Mouse (Mus musculus): ENCODE data around the gene Zyg11b.
A peak's percentile ranks its signal among the peaks of the same experiment; 100 is the strongest.

Zyg11b gene

DNA sequence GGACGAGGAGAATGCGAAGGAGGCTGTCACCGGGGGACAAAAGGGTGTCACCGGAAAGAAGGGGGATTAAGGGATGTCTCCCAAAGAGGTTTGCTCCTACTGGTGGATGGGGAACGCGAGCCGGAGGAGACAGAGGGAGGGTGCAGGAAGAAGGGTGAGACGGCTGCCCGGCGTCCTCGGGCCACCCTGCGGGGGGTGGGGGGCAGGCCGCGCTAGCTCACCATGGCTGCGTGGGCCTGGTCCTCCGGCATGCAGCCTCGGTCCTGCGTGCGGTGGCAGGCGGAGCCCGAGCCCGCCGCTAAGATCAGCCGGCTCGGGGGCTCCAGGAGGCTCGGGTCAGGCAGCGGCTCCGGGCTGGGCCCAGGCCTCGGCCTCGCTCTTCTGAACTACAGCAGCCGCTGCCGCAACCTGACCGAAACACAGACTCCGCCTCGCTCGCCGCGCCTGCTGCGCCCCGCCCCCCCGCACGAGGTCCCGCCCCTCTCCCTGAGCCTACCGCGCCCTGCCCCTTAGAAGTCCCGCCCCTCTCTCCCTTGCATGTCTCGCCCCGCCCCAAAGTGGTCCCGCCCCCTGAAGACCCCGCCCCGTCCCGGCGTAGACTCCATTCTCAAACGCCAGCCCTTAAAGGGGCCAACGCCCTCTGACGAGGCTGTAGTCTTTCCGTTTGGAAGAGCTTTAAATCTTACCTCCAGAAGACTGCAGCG, at the start of gene Zyg11b:
TSS of gene Zyg11b (minus strand) at position 427 of the 704 bp plus-strand sequence.
- peak; percentile 94 to 95 for DNase-seq

GRCm38 (mm10) chr4:108349836-108350547, 49.1 kb upstream of the Zyg11b start:
- DNase-seq = no peak

- DNase-seq = no peak
Measured at GRCm38 (mm10) chr4:108349064-108349463, 48.2 kb upstream of the Zyg11b start.

GRCm38 (mm10) chr4:108348256-108348875, 47.5 kb upstream of the Zyg11b start:
- no peak for DNase-seq

DNA sequence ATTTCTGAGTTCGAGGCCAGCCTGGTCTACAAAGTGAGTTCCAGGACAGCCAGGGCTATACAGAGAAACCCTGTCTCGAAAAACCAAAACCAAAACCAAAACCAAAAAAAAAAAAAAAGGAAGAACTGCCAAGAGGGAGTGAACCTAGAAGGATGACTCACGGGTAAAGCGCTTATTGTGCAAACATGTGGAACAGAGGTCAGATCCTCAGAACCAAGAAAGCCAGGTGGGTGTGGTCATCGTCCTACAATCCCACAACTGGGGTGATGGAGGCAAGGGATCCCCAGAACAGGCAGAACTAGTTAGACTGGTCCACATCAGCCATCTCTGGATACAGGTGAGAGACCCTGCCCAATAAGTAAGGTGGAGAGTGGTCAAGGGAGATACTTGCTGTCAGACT, 46.2 kb upstream of the Zyg11b start:
- DNase-seq = no peak

DNA sequence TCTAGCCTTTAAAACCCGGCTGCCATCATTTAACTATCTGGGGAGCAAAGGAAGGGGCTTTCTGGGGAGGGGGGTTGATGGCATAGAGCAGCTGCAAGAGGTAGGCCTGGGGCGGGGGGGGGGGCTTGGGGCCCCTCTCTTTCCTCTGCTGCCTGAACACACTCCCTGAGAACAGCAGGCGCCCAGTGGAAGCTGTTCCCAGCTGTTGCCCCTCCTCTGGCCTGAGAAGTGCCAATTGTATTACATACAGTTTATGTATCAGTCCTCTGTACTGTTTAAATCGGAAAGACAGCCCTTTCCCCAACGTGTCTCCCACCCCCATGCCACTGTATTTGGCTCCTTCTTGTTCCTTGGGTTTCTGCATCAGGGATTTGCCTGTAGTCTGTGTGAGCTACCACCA, 44.9 kb upstream of the Zyg11b start:
- no peak for DNase-seq

DNA sequence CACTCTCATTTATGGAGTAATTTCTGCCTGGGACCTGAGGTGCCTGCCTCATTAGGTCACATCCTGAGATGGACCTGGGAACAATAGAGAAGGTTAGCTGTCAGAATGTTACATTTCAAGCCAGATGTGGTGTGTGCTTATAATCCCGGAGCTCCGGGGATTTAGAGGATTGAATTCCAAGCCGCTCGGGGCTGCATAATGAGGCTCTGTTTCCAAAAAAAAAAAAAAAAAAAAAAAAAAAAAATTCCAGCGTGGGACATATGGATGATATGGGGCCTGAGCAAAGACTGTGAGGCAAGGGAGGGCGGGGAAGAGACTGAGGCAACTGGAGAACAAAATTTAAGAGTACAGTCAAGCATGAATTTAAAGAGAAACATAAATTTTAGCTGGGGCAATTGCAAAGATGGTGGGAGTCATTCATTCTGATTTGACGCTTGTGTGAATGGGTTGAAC, 43.8 kb upstream of the Zyg11b start:
- no peak for DNase-seq

DNA sequence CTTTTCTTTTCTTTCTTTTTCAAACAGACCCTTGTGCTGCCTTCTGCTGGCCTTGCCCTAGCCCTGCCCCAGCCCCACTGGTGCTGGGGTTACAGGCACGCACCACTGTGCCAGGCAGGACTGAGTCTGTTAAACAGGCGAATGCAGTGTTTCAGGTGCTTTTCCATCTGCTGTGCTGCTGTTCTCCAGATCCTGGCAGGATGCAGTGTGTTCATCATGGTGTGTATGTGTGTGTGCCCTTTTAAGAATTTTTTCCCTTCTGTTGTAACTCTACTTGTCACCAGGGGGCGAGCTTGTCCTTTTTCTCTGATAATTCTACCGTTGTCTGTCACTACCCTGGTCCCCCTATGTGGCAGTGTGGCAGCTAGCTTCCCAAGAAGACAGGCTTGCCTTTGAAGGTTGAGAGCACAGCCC, 38.4 kb upstream of the Zyg11b start:
- peak in 1 of 2 experiments; percentile 77 for DNase-seq

- DNase-seq = no peak
Measured at GRCm38 (mm10) chr4:108338811-108339210, 37.9 kb upstream of the Zyg11b start.

DNA sequence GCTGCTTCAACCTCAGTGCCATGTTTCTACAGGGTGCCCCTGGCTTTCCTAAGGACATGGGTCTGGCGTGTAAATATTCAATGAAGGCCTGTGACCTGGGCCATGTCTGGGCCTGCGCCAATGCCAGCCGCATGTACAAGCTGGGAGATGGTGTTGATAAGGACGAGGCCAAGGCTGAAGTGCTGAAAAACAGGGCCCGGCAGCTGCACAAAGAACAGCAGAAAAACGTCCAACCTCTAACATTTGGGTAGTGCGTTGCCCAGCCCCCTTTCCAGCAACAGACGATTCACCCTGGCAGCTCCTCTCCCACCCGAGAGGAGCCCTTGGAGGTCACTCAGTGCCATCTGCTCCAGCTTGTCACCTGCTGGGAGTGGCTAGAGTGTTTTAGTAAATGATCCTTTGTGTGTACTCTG, 37.4 kb upstream of the Zyg11b start:
- DNase-seq = no peak

GRCm38 (mm10) chr4:108337817-108338216, 36.9 kb upstream of the Zyg11b start:
- no peak for DNase-seq

DNA sequence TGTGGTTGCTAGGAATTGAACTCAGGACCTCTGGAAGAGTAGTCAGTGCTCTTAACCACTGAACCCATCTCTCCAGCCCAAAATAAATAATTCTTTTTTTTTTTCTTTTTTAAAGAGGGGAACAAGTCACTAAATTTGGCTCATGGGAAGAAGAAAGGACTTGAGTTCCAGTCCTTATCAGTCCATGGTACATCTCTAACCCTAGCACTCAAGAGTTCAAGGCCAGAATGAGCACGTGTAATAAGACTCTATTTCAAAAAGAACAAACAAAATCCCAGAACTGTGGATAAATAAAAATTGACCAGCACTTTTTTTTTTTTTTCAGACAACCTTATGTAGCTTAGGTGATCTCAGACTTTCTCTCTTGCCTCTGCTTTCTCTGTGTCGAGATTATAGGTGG, 35.9 kb upstream of the Zyg11b start:
- DNase-seq = no peak

DNA sequence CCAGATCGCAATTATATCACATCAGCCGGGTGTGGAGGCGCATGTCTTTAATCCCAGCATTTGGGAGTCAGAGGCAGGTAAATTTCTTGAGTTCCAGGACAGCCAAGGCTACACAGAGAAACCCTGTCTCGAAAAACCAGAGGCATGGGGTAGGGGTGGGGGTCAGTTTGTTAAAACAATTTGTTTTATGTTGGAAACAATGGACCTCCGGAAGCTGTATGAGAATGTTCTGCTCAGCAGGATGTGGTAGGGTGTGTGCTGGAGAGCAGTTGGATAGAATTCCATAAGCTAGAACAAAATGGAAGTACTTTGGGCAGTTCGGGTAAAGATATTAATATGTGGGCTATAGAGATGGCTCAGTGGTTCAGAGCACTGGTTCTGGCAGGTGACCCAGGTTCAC, 34.5 kb upstream of the Zyg11b start:
- no peak for DNase-seq

DNA sequence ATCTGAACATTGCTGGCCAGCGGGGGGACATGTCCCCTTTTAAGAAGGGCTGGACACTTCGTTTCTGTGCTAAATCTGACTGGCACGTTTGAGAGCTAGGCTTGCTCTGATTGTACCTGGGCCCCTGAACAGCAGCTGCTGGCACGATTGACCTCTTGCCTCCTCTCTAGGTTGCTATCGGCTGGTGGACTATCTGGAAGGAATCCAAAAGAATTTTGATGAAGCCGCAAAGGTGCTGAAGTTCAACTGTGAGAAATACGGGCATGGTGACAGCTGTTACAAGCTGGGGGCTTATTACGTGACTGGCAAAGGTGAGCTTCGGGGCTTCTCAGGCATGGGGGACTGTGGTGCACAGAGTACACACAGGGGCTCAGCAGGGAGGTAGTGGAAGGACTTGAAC, 31.1 kb upstream of the Zyg11b start:
- peak; percentile 35 to 64 for DNase-seq

GRCm38 (mm10) chr4:108329840-108330239, 28.9 kb upstream of the Zyg11b start:
- no peak for DNase-seq

DNA sequence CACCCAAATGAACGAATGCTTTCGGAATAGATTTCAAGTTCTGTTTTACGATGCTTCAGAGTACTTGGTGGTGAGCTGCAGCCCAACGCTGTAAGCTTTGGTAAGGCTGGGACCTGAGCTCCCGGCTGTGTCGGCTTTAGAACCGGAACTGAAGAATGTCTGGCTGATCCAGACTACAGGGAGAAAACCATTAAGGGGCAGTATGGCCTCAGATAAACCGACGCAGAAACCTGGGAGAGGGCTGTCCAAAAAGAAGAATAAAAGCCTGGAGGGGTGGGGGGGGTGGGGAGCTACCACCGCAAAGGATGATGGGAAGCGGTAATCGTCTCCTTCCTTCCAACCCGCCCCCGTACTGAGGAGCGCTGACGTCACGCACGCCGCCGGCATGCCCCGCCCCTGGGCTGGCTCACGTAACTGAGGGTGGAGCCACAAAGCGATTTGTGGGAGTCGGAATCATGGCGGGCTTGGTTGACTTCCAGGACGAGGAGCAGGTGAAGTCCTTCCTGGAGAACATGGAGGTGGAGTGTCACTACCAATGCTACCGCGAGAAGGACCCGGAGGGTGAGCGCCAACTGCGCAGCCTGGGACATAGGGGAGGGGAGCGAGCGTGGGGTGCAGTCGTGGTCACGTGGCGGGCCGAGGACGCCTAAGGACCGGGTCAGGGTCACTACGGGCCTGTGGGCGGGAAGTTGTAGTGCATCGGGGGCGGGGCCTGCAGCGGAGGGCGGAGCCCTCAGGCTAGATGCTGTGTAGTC, 27.0 kb upstream of the Zyg11b start, which contains the start of gene Coa7:
TSS of gene Coa7 (plus strand) at position 411 of the 755 bp plus-strand sequence.
- DNase-seq = peak; percentile 96 to 98

DNA sequence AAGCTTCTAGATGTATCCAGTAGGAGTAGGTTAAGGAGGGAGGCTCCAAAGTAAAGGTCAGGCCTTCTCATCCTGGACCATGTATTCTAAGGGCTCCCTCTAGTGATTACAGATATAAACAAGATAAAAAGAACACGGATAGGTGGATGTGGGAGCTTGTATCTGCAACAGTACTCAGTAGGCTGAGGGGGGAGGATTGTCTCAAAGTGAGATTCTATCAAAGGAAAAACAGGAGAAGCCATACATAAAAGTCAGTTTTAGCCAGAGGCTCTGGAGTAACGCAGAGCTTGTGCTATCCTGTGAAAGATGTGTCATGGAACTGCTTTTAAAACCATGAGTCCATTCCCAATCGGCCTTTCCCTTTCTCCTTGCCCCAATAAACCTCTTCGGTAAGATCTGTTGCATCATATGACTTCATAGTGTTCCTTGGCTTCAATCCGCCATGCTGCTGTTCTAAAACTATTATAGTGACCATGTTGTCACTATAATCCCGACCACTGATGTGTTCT, 26.2 kb upstream of the Zyg11b start:
- DNase-seq = peak in 1 of 2 experiments; percentile 15

- no peak for DNase-seq
Measured at GRCm38 (mm10) chr4:108323588-108323987, 22.7 kb upstream of the Zyg11b start.

- peak; percentile 51 to 69 for DNase-seq
Measured at GRCm38 (mm10) chr4:108320627-108321380, 19.9 kb upstream of the Zyg11b start.

- no peak for DNase-seq
Measured at GRCm38 (mm10) chr4:108319747-108320146, 18.9 kb upstream of the Zyg11b start.

DNA sequence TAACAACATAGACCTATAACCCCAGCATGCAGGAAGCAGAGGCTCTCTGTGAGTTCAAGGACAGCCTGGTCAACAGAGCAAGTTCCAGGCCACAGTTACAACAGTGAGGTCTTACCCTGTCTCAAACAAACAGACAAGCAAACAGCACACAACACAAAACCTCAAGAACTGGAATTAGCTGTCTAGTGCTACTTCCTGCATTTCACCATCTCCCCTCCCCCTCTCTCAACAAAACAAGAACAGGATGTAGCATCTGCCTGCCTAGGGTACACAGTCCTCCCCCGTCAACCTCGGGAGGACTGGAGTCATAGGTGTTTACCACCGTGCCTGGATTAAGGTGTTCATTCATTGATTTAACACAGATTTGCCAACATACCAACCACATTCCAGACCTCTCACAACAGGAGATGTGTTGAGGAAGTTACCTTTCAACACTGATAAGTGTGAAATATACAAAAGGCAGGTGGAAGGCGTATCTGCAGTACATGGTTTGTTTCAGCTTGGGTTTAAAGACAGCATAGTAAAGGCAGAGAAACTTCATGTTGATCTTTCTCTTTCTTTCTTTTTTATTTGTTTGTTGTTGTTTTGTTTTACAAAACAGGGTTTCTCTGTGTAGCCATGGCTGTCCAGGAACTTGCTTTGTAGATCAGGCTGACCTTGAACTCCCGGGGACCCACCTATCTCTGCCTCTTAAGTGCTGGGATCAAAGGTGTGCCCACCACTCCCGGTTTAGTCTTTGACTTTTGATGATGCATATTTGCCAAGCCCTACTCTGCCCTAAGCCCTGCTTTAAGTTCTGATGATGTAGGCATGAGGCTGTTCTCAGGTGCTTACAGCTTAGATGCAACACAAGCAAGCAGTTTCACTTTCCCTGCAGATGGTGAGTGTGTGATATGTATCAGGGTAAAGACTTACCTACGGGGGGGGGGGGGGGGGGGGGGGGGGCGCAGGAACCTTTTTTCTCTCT, 18.0 kb upstream of the Zyg11b start:
- no peak for DNase-seq
